8 mouse cellular contexts compared by ENCODE assay signal in genomic region chr5:142627398-142627797, GRCm38 (mm10). TPM values are rescaled to one million over a fixed set of nuclear protein-coding genes. Genes with fewer than 3 reads are reported as not detected.
DNase-seq lines count a peak whose midpoint lies in the region; ATAC-seq and TF ChIP-seq lines count a peak whose summit lies in the region.

Wipi2 (plus strand) TSS chr5:142627698.

- TF ChIP-seq CTCF in cerebellum, adult 2 months (IDR thresholded peaks at IDR 0.05; ENCODE audit: borderline replicate concordance, insufficient read depth, low read depth, low read length) = no peak
- TF ChIP-seq CTCF in forebrain, postnatal 0 days (IDR thresholded peaks at IDR 0.05; ENCODE audit: low read depth) = no peak
- TF ChIP-seq CTCF in liver, postnatal 0 days (IDR thresholded peaks at IDR 0.05; ENCODE audit: low read depth) = no peak

- no peaks in the 10 kb centered on the region for H3K36me3 ChIP-seq in forebrain, postnatal 0 days (ENCODE audit: insufficient read depth)
- H3K36me3 ChIP-seq in hindbrain, embryonic 15.5 days = no peaks in the 10 kb centered on the region
- peaks cover 6% of the 10 kb centered on the region for H3K36me3 ChIP-seq in liver, postnatal 0 days (replicated peaks; ENCODE audit: insufficient read depth, low read length)

- DNase-seq in cerebellum, adult 2 months = no peak
- DNase-seq in cerebellum, postnatal 10 days = no peak
- DNase-seq in forebrain, postnatal 0 days = no peak
- DNase-seq in liver, postnatal 0 days = no peak
- no peak for DNase-seq in right cerebral cortex, postnatal 14 days
- no peak for DNase-seq in thymus, postnatal 14 days

- no peak for ATAC-seq in activated CD4-positive, CD25-positive, alpha-beta regulatory T cell, adult 4 months
- no peak for ATAC-seq in forebrain, postnatal 0 days
- no peak for ATAC-seq in hindbrain, embryonic 15.5 days (ENCODE audit: low FRiP score, low read depth)
- no peak for ATAC-seq in liver, postnatal 0 days

- no peak within 1 kb of the TSS for H3K4me3 ChIP-seq in cerebellum, adult 2 months (replicated peaks; ENCODE audit: insufficient read depth, low read depth, low read length)
- peak within 1 kb of the TSS; percentile 78 for H3K4me3 ChIP-seq in forebrain, postnatal 0 days (ENCODE audit: low read depth, low read length)
- H3K4me3 ChIP-seq in hindbrain, embryonic 15.5 days = peak within 1 kb of the TSS; percentile 81
- peak within 1 kb of the TSS; percentile 96 for H3K4me3 ChIP-seq in liver, postnatal 0 days (ENCODE audit: low read depth, low read length)

- 0 out of 2 replicates have a peak within 1 kb of the TSS, but pooled peaks have one; percentile 71 for H3K9ac ChIP-seq in forebrain, postnatal 0 days
- no peak within 1 kb of the TSS for H3K9ac ChIP-seq in hindbrain, embryonic 15.5 days
- H3K9ac ChIP-seq in liver, postnatal 0 days (replicated peaks) = no peak within 1 kb of the TSS; the same call in 1 of the 2 replicates

- H3K27me3 ChIP-seq in cerebellum, adult 2 months (ENCODE audit: control insufficient read depth, insufficient read depth, low read length) = no peaks in the 10 kb centered on the region
- no peaks in the 10 kb centered on the region for H3K27me3 ChIP-seq in forebrain, postnatal 0 days (ENCODE audit: insufficient read depth, low read length)
- no peaks in the 10 kb centered on the region for H3K27me3 ChIP-seq in hindbrain, embryonic 15.5 days
- H3K27me3 ChIP-seq in liver, postnatal 0 days (ENCODE audit: insufficient read depth, low read length) = no peaks in the 10 kb centered on the region

- 93% methylated on average over 2 of the region's 2 CpGs for WGBS in cerebellum, adult 2 months
- 95% methylated on average over 2 of the region's 2 CpGs for whole genome bisulfite sequencing in forebrain, postnatal 0 days
- WGBS in hindbrain, embryonic 15.5 days = 91% methylated on average over 2 of the region's 2 CpGs
- 80% methylated on average over 2 of the region's 2 CpGs for WGBS in liver, postnatal 0 days (ENCODE audit: insufficient replicate concordance)

- H3K27ac ChIP-seq in cerebellum, adult 2 months (ENCODE audit: insufficient read depth, low read length) = no peak within 1 kb of the TSS
- H3K27ac ChIP-seq in forebrain, postnatal 0 days (ENCODE audit: low read depth, low read length) = no peak within 1 kb of the TSS
- H3K27ac ChIP-seq in hindbrain, embryonic 15.5 days (replicated peaks) = no peak within 1 kb of the TSS
- H3K27ac ChIP-seq in liver, postnatal 0 days (ENCODE audit: low read depth) = peak within 1 kb of the TSS; percentile 70

- H3K4me2 ChIP-seq in forebrain, postnatal 0 days (ENCODE audit: low read depth) = peak within 1 kb of the TSS; percentile 61
- peak within 1 kb of the TSS; percentile 90 for H3K4me2 ChIP-seq in hindbrain, embryonic 15.5 days
- H3K4me2 ChIP-seq in liver, postnatal 0 days (ENCODE audit: low read depth, low read length) = peak within 1 kb of the TSS; percentile 75

- TF ChIP-seq EP300 in liver, postnatal 0 days (IDR thresholded peaks at IDR 0.05; ENCODE audit: low read depth) = no peak

- no peaks in the 10 kb centered on the region for H3K9me3 ChIP-seq in forebrain, postnatal 0 days (ENCODE audit: low read length)
- H3K9me3 ChIP-seq in hindbrain, embryonic 15.5 days = no peaks in the 10 kb centered on the region
- no peaks in the 10 kb centered on the region for H3K9me3 ChIP-seq in liver, postnatal 0 days (ENCODE audit: low read length)

- TF ChIP-seq POLR2A in cerebellum, adult 2 months (IDR thresholded peaks at IDR 0.05; ENCODE audit: borderline replicate concordance, insufficient read depth, low read length) = no peak

- H3K4me1 ChIP-seq in cerebellum, adult 2 months (ENCODE audit: control insufficient read depth, insufficient read depth, low read length) = 0 out of 2 replicates have a peak, but pooled peaks cover 3% of the 10 kb centered on the region
- peaks cover 12% of the 10 kb centered on the region for H3K4me1 ChIP-seq in forebrain, postnatal 0 days (ENCODE audit: insufficient read depth)
- peaks cover 18% of the 10 kb centered on the region for H3K4me1 ChIP-seq in hindbrain, embryonic 15.5 days (replicated peaks)
- H3K4me1 ChIP-seq in liver, postnatal 0 days (ENCODE audit: insufficient read depth) = peaks cover 21% of the 10 kb centered on the region

RNA-seq across cellular contexts. Expression of gene Wipi2, which starts in this region (rescaled TPM):
- polyA plus RNA-seq in cerebellum, adult 2 months (2012; rRNA removed) = 68.2 and 73.3 TPM in 2 replicates
- 10 to 100 TPM; 14.6 to 15.9 TPM for polyA plus RNA-seq in activated CD4-positive, CD25-positive, alpha-beta regulatory T cell, adult 4 months (2017; shearing (Covaris generic))
- 62.5 and 68.0 TPM in 2 replicates for total RNA-seq in forebrain, postnatal 0 days (2014; rRNA removed)
- 32.2 and 37.4 TPM in 2 replicates for polyA plus RNA-seq in forebrain, postnatal 0 days (2015; fragmentation: Nextera tagmentation; extraction: Ambion mirVana)
- 44.6 and 45.7 TPM in 2 replicates for polyA plus RNA-seq in hindbrain, embryonic 15.5 days (2015; fragmentation: Nextera tagmentation; extraction: Ambion mirVana)
- polyA plus RNA-seq in liver, postnatal 0 days (2015; fragmentation: Nextera tagmentation; extraction: Ambion mirVana) = 16.7 and 18.6 TPM in 2 replicates
